Mouse (Mus musculus): ENCODE results near the gene Cd34.

DNA sequence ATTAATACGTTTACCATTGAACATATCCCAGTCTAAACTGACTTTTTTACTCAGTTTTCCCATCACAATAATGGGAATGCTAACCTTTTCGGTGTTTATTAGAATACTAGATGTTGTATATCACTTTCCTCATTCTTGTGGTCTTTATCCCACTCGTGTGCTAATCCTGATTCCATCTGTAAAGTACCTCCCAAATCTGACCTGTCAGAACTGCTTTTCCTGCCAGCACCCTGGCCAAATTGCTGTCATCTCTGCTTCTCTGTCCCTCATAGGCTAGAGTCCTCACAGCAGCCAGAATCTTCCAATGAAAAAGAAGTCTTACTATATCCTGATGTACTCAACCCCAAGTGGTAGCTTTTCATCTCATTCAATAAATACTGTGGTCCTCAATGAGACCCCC is 46.3 kb downstream of the Cd34 start:
- TF ChIP-seq CTCF (IDR thresholded peaks at IDR 0.05) (no peak), EP300 (IDR thresholded peaks at IDR 0.05) (no peak)
